Mouse (Mus musculus) erythroid progenitor cell, adult 5-6 weeks (primary cell): Measurements from ENCODE around the gene Ercc2. TPM values are rescaled to one million over a fixed set of nuclear protein-coding genes. Genes with fewer than 3 reads are reported as not detected.

Experiments
- ATAC-seq: replicated peaks from 2 replicates; pipeline ENCODE4 v1.8.0; 2016; ENCODE audit warnings: moderate number of reproducible peaks, mild to moderate bottlenecking, moderate TSS enrichment, inconsistent platforms; ENCODE audit not compliant: poor library complexity, low FRiP score, severe bottlenecking
- total RNA-seq, 2 experiments: library from RNA; stranded (forward) in 1 of 2; stranded (reverse) in 1 of 2; fragments of 150-400 nt in 1 of 2; fragments of 186-747, 209-891 nt in 1 of 2; gene quantifications; 2 replicates each; pipeline versions ENCODE4 v1.2.3 to v1.2.4; 2015 to 2017; ENCODE audit warnings: low replicate concordance in 2 of 2

The Ercc2 gene
- total RNA-seq, 2 experiments from 2014 or later, result 1.7 to 11.3 TPM

- ATAC-seq, result no peak
Measured at GRCm38 (mm10) chr7:19402535-19403112, 20.8 kb downstream of the Ercc2 start.

- 0 out of 2 replicates have a peak, but pooled peaks have one; percentile 20 for ATAC-seq
Measured at GRCm38 (mm10) chr7:19403731-19404296, 22.0 kb downstream of the Ercc2 start, which contains the start of gene Klc3. Gene Klc3 (minus strand): TSS chr7:19404104.

- ATAC-seq, result no peak
Measured at GRCm38 (mm10) chr7:19404476-19404875, 22.7 kb downstream of the Ercc2 start, which contains the start of gene Ckm. Gene Ckm (plus strand): TSS chr7:19404776.

GRCm38 (mm10) chr7:19405417-19405816, 23.6 kb downstream of the Ercc2 start:
- ATAC-seq, result peak; percentile 56; the same call in 1 of the 2 replicates

- no peak for ATAC-seq
Measured at GRCm38 (mm10) chr7:19409753-19410152, 27.9 kb downstream of the Ercc2 start.

- ATAC-seq, result no peak
Measured at GRCm38 (mm10) chr7:19410766-19411344, 29.0 kb downstream of the Ercc2 start.

DNA sequence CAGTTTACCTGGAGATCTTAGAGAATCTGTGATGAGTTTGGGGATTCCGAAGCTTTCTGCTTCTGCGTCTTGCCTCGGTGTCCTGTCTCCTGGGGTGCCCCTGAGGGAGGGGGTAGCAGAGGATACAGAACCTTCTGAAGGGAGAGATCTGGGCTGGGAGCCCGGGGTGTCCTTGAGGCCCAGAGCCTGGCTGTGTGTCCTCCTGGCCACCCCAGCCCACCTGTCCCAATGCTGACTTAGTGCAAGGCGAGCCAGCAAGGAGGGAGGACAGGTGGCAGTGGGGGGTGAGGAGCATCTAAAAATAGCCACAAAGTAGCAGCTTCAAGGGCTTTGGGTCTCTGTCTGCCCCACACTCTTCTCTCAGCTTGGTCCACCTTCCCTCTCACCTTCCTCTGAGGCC, 30.0 kb downstream of the Ercc2 start:
- no peak for ATAC-seq

DNA sequence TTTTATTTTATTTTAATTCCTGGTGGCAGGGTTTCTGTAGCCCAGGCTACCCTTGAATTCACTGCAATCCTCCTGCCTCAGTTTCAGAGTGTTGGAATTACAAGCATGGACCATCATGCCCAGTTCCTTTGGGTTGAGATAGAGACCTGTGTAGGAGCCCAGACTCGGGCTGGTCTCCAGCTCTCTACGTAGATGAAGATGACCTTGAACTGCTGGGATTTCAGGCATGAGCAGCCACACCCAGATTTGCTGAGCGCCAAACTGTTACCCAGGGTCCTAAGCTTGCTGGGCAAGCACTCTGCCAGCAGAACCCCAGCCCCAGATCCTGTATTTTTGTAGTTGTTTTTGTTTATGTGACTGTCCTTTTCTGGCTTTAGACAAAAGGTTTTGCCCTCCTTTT, 31.7 kb downstream of the Ercc2 start:
- ATAC-seq, result no peak

DNA sequence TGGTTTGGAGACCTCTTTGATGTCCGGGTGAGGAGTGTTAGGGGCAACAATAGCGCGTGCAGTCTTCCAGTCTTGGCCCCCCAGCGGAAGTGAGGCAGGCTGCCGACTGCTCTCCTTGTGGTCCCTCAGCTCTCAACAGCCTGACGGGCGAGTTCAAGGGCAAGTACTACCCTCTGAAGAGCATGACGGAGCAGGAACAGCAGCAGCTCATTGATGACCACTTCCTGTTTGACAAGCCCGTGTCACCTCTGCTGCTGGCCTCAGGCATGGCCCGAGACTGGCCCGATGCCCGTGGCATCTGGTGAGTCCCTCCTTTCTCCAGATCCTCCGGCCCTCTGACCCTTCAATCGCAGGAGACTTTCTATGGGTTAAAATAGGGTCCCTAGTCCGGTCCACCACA, 34.8 kb downstream of the Ercc2 start:
- no peak for ATAC-seq

DNA sequence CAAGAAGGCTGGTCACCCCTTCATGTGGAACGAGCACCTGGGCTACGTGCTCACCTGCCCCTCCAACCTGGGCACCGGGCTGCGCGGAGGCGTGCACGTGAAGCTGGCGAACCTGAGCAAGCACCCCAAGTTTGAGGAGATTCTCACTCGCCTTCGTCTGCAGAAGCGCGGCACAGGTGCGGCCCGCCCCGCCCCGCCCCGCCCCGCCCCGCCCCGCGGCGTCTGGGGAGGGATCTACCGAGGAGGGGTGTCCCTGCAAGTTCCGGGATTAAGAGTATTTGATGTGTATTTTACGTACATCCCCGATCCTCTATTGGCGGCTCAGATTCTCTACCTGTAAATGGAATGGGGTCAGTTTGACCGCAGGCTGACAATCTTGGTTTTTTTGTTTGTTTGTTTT, 38.3 kb downstream of the Ercc2 start:
- ATAC-seq, result no peak

DNA sequence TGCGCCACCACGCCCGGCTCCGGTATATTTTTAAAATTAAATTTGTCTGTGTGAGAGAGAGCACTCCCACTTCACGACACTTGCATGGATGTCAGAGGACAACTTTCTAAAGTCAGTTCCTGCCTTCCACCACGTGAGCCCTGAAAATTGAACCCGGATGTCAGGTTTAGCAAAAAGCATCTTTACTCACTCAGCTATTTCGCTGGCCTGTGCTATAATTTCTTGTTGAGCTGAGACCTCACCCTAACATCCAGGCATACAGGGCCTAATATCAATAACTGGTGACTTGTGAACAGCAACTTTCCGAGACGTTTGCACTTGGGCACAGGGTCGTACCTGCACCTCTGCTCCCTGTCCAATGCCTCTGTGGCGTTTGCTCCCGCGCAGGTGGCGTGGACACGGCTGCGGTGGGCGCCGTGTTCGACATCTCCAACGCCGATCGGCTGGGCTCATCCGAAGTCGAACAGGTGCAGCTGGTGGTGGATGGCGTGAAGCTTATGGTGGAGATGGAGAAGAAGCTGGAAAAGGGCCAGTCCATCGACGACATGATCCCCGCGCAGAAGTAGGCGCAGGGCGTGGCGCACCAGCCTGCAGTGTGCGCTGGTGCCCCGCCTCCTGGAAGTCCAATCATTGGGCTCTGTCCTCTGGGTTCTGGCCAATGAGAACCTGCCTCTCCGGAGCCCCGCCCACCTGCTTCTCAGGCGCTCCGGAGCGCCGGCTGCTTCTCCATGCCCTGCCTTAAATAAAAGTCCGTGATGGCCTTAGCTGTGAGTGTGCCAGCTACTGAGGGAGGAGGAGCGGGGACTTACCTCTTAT, 39.2 kb downstream of the Ercc2 start:
- ATAC-seq, result peak; percentile 95

DNA sequence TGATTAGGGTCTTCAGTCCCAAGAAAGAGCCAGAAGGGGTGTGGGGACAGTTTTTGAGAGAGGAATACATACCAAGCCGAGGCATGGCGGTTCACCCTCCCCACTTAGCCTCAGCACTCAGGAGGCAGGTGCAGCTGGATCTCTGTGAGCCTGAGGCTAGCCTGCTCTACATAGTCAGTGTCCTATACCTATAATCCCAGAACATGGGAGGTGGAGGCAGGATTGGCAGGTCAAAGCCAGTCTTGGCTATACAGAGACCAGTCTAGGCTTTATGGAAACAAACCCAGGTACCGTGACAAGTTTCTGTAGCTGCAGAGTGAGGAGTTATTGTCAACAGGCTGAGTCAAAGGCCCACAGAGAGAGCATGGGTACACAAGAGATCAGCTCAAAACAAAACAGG, 41.3 kb downstream of the Ercc2 start:
- ATAC-seq, result no peak

GRCm38 (mm10) chr7:19424051-19424450, 42.2 kb downstream of the Ercc2 start:
- ATAC-seq, result no peak

GRCm38 (mm10) chr7:19426349-19426748, 44.5 kb downstream of the Ercc2 start:
- no peak for ATAC-seq

GRCm38 (mm10) chr7:19426888-19427287, 45.1 kb downstream of the Ercc2 start:
- ATAC-seq, result no peak

DNA sequence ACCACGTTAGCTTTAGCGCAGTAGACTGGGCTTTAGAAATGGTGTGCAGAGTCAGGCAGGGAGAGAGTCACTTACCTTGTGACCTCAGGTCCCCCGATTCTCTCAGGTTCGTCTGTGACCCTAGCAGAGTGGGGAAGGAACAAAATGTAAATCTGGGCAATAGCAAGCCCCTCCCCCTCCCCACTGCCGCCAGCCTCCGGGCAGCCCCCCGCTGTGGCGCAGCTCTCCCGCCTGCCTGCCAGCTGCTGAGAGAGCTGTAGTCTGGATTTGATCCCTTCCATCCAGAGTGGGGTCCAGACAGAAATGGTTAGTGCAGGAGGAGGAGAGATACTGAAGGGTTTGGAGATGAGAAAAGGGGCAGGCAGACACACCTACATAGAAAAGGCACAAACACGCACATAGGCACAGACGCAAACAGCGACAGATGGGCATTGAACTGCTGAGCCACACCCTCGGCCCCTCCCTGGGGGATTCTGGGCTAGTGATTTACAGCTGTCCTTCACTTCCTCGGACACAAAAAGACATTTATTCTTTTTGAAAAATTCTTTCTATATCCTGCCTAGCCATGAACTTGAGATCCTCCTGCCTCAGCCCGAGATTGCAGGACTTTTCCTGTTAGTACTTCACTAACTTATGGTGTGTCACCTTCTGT, 46.3 kb downstream of the Ercc2 start:
- no peak for ATAC-seq

DNA sequence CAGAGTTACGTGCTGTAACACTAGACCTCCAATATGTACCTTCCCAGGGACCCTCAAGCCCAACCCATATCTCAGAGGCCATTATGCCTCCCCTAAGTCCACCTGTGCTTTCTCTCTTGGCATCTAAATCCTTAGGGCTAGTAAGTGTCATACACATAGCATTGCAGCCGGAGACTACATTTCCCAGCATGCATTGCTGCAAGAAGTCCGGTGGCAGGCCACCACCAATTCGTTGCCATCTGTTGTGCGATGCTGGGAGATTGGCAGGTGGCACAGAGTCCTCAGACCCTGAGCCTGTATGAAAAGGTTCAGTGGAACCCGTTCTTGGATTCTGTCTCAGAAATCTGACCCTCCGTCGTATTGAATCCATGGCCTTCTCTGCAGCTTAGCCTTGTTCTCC, 47.9 kb downstream of the Ercc2 start:
- ATAC-seq, result no peak

GRCm38 (mm10) chr7:19430402-19430801, 48.6 kb downstream of the Ercc2 start:
- no peak for ATAC-seq

GRCm38 (mm10) chr7:19432475-19432874, 50.7 kb downstream of the Ercc2 start:
- no peak for ATAC-seq

DNA sequence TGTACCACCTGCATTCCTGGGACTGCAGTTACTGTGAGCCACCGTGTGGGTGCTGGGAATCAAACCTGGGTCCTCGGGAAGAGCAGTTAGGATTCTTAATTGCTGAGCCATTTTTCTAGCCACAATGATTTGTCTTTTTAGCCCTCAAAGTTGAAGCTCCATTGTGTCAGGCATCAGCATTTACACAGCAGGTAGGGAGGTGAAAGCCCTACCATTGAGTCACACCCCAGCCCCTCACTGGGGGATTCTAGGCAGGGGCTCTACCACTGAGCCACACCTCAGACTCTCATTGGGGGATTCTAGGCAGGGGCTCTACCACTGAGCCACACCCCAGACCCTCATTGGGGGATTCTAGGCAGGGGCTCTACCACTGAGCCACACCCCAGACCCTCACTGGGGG, 54.5 kb downstream of the Ercc2 start:
- ATAC-seq, result no peak
